Mouse (Mus musculus): ENCODE measurements around the gene Hps5.
A peak's percentile ranks its signal among the peaks of the same experiment; 100 is the strongest.

Hps5 gene

GRCm38 (mm10) chr7:46738561-46739460 lies 57.1 kb downstream of the Hps5 start:
- no peak for DNase-seq (ENCODE audit: low spot score)

GRCm38 (mm10) chr7:46734983-46735382 lies 60.9 kb downstream of the Hps5 start:
- DNase-seq (ENCODE audit: low spot score) = no peak

GRCm38 (mm10) chr7:46732458-46732857 lies 63.4 kb downstream of the Hps5 start, which contains the start of gene Saa4:
Gene Saa4, minus strand, starts transcription at chr7:46732603.
- no peak for DNase-seq (ENCODE audit: low spot score)

- no peak for DNase-seq (ENCODE audit: low spot score)
Measured at GRCm38 (mm10) chr7:46727584-46727983, 68.3 kb downstream of the Hps5 start.

- no peak for DNase-seq (ENCODE audit: low spot score)
Measured at GRCm38 (mm10) chr7:46724396-46724795, 71.5 kb downstream of the Hps5 start.

GRCm38 (mm10) chr7:46723849-46724248 lies 72.0 kb downstream of the Hps5 start:
- DNase-seq (ENCODE audit: low spot score) = no peak

GRCm38 (mm10) chr7:46723354-46723753 lies 72.5 kb downstream of the Hps5 start:
- DNase-seq (ENCODE audit: low spot score) = no peak

- DNase-seq (ENCODE audit: low spot score) = no peak
Measured at GRCm38 (mm10) chr7:46720460-46720859, 75.4 kb downstream of the Hps5 start.

- peak; percentile 14 for DNase-seq (ENCODE audit: low spot score)
Measured at GRCm38 (mm10) chr7:46719526-46719925, 76.3 kb downstream of the Hps5 start.

- no peak for DNase-seq (ENCODE audit: low spot score)
Measured at GRCm38 (mm10) chr7:46718591-46719270, 77.1 kb downstream of the Hps5 start.

- no peak for DNase-seq (ENCODE audit: low spot score)
Measured at GRCm38 (mm10) chr7:46716897-46717296, 79.0 kb downstream of the Hps5 start.

GRCm38 (mm10) chr7:46715600-46715999 lies 80.3 kb downstream of the Hps5 start, which contains the start of gene Saa3:
Gene Saa3, minus strand, starts transcription at chr7:46715700.
- no peak for DNase-seq (ENCODE audit: low spot score)

GRCm38 (mm10) chr7:46714518-46714917 lies 81.3 kb downstream of the Hps5 start:
- peak; percentile 54 for DNase-seq (ENCODE audit: low spot score)

GRCm38 (mm10) chr7:46712250-46712649 lies 83.6 kb downstream of the Hps5 start:
- DNase-seq (ENCODE audit: low spot score) = no peak
